Mouse (Mus musculus): Measurements from ENCODE around the gene Zfp870. TPM values are rescaled to one million over a fixed set of nuclear protein-coding genes. Genes with fewer than 3 reads are reported as not detected.

The Zfp870 gene
- polyA plus RNA-seq (2014; fragmentation: Illumina TruSeq; extraction: RNeasy Lipid Tissue Mini Kit (QIAGEN cat#74804)) = 18.5 TPM

DNA sequence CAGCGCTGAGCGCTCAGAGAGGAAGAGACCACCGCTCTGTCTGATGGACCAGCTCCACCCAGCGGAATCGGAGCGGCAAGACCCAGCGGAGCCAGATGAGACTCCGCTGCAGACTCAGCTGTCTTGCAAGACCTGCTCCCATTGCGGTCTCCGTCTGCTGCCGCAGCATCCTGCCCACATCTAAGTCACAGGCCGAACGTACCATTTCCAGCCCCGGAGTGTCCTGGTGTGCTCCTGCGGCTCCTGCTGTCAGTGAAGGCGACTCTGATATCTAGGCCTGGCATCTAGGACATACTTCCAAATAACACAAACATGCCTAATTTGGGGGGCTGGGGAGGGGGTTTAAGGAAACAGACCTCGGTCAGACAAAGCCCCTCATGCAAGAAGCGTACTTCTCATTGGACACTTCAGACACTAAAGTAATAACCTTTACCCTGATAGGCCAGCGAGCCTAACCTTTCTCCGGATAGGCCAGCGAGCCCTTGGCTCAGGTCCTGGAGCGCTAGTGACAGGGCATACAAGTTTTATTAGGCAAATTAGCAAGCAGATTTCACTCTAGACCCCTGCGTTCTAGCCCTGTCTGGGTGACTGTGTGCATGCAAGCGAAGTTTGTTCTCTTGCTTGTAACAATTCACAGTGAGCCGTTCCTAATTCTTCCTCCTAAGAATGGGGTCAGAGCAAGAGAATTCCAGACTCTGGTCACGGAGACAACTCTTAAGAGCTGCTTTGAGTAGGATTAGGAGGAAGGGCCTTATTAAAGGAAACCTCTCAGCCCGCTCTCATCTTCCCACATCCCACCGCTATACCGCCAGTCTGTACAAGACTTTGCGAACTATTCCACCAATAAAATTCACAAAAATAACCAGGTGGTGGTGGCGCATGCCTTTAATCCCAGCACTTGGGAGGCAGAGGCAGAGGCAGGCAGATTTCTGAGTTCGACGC lies at the start of gene Zfp870:
TSS of gene Zfp870 (minus strand) at position 404 of the 942 bp plus-strand sequence.

GRCm38 (mm10) chr17:32917131-32917530 lies 25.7 kb upstream of the Zfp870 start, which contains the start of gene Cyp4f14:
Gene Cyp4f14, minus strand, starts transcription at chr17:32917342.

DNA sequence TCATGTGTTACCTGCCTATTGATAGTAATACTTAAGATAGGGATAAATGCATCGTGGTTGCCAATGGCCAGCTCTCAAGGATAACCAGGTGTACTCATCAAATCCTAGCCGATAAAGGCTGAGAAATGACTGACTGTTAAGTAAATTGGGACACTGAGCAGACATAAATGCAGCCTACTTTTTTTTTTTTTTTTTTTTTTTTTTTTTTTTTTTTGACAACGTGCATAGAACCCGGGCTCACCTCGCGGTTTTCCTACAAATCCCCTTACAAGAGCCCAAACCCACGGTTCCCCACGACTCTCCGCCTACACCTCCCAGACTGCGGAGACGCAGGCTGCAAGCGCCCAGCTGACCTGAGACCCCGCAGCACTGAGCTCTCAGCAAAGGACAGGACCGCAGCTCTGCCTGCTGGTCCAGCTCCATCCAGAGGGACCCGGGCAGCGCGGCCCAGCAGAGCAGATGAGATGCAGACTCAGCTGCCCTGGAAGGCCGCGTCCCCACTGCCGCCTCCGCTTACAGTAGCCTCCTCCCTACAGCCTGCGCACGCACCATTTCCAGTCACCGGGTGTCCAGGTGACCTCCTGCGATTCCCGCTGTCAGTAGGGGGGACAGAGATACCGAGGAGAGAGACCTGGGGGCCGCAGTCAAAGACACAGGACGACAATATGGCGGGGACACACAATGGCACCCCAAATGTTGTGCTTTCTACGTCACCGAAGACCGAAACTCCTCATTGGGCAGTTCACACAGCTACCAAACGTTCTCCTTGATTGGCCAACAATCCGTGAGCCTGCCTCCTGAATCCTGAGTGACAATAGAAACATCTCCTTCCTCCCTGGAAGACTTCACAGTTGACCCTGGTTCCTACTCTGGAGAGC lies 61.7 kb downstream of the Zfp870 start, which contains the start of gene Zfp799:
TSS of gene Zfp799 (minus strand) at position 722 of the 878 bp plus-strand sequence.

Other genes with a start within 250 kb of the Zfp870 start
- not detected for gene Cyp4f40, start 232.7 kb downstream of the Zfp870 start, polyA plus RNA-seq (2014; fragmentation: Illumina TruSeq; extraction: RNeasy Lipid Tissue Mini Kit (QIAGEN cat#74804))
- gene Cyp4f15, start 206.0 kb downstream of the Zfp870 start, polyA plus RNA-seq (2014; fragmentation: Illumina TruSeq; extraction: RNeasy Lipid Tissue Mini Kit (QIAGEN cat#74804)) = 0.29 TPM
- 114 TPM for gene Zfp871, start 103.4 kb downstream of the Zfp870 start, polyA plus RNA-seq (2014; fragmentation: Illumina TruSeq; extraction: RNeasy Lipid Tissue Mini Kit (QIAGEN cat#74804))
- 3.5 TPM for gene Zfp811, start 81.7 kb downstream of the Zfp870 start, polyA plus RNA-seq (2014; fragmentation: Illumina TruSeq; extraction: RNeasy Lipid Tissue Mini Kit (QIAGEN cat#74804))
- gene Zfp799, start 61.4 kb downstream of the Zfp870 start, polyA plus RNA-seq (2014; fragmentation: Illumina TruSeq; extraction: RNeasy Lipid Tissue Mini Kit (QIAGEN cat#74804)) = 31.1 TPM
- gene Cyp4f14, start 25.7 kb upstream of the Zfp870 start, polyA plus RNA-seq (2014; fragmentation: Illumina TruSeq; extraction: RNeasy Lipid Tissue Mini Kit (QIAGEN cat#74804)) = 1.5 TPM
- gene Cyp4f13, start 55.8 kb upstream of the Zfp870 start, polyA plus RNA-seq (2014; fragmentation: Illumina TruSeq; extraction: RNeasy Lipid Tissue Mini Kit (QIAGEN cat#74804)) = 3.3 TPM
- 23.6 TPM for gene Zfp472, start 74.2 kb upstream of the Zfp870 start, polyA plus RNA-seq (2014; fragmentation: Illumina TruSeq; extraction: RNeasy Lipid Tissue Mini Kit (QIAGEN cat#74804))
- gene Zfp952, start 101.5 kb upstream of the Zfp870 start, polyA plus RNA-seq (2014; fragmentation: Illumina TruSeq; extraction: RNeasy Lipid Tissue Mini Kit (QIAGEN cat#74804)) = 28.4 TPM
- gene Zfp763, start 141.8 kb upstream of the Zfp870 start, polyA plus RNA-seq (2014; fragmentation: Illumina TruSeq; extraction: RNeasy Lipid Tissue Mini Kit (QIAGEN cat#74804)) = 42.5 TPM
- not detected for gene 4921501E09Rik, start 176.4 kb upstream of the Zfp870 start, polyA plus RNA-seq (2014; fragmentation: Illumina TruSeq; extraction: RNeasy Lipid Tissue Mini Kit (QIAGEN cat#74804))
- 36.2 TPM for gene Zfp563, start 197.7 kb upstream of the Zfp870 start, polyA plus RNA-seq (2014; fragmentation: Illumina TruSeq; extraction: RNeasy Lipid Tissue Mini Kit (QIAGEN cat#74804))
- not detected for gene Morc2b, start 248.0 kb upstream of the Zfp870 start, polyA plus RNA-seq (2014; fragmentation: Illumina TruSeq; extraction: RNeasy Lipid Tissue Mini Kit (QIAGEN cat#74804))